Mouse (Mus musculus) T-helper 17 cell (primary cell): ENCODE data around the gene Ptprg.

Source experiments
- in situ Hi-C, 2 experiments: fragments of 300-600 bp; cut with MboI, MseI; formaldehyde crosslinking; loops; 1 replicate in 1 of 2; 2 replicates in 1 of 2; pipeline ENCODE4 v1.15.1; 2025; ENCODE audit warnings: high pct_unique_total_duplicates in 2 of 2

Ptprg gene

DNA sequence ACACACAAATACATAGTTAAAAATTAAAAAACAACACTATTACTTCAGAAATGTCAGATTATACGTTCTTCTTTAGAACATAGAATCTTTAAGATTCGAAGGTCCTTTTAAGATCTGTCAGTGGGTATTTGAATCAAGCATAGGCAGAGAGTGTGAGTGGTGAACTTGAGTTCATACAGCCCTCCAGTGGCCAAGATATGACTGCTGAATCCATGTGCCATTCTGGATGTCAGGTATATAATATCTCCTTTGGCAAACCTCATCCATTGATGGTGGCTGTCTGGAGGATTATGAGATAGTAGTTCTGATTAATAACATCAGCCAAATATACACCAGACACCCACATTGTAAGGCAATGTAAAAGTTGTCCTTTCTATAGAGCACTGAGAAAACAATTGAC lies 266.0 kb downstream of the Ptprg start:
- in situ Hi-C loops: no loop called here

DNA sequence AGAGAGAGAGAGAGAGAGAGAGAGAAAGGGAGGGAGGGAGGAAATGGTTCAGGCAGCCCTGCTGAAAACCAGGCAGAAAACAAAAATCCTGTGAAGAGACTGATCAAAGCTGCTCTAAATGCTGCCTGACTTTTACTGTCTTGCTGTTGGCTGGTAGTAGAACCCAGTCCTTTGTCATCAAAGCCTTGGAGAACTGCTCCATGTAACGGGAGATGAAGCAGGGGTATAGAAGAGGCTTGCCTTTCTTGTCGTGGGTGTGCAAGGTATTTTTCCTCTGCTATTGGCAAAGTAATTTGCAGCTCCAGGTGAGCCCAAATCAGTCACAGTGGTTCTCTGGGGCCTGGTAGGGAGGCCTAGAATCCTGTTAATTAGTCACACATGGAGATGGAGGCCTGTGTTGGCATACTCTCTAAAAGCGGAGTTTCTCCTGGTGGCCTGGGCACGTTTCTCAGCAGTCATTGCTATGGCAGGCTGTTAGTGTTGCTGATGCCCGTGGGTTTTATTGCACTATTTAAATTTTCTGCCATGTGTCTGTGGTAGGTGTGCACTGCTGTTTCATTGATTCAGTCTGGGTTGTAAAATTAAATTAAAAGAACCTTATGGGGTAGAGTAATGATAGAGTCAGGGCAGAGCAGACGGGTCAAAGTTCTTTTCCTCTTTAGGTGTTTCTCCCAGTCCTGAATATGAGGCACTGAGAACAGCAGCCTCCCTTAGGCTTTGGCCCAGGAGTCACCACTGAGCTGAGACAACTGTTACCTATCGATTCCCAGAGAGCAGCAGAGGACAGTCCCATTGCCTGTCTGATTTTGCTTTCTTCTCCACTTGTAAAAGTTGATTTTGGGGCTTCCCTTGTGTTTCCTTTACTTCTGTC lies 269.7 kb downstream of the Ptprg start:
- in situ Hi-C loops: no loop called here

DNA sequence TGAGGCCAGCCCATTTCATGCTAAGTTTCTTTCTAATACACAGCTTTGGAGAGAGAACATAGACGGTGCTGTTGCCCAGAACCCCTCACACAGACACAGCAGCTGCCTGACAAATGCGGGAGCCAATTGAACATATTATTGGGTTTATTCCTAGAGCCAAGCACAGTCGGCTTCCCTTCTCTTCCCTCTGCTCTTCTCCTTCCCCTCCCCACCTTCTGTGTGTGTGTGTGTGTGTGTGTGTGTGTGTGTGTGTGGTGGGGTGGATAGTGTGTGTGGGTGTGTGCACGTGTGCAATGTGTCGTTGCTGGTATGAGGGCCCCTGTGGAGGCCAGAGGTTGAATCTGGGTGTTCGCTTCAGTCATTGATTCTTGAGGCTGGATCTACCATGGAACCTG lies 270.4 kb downstream of the Ptprg start:
- in situ Hi-C loops: no loop called here

DNA sequence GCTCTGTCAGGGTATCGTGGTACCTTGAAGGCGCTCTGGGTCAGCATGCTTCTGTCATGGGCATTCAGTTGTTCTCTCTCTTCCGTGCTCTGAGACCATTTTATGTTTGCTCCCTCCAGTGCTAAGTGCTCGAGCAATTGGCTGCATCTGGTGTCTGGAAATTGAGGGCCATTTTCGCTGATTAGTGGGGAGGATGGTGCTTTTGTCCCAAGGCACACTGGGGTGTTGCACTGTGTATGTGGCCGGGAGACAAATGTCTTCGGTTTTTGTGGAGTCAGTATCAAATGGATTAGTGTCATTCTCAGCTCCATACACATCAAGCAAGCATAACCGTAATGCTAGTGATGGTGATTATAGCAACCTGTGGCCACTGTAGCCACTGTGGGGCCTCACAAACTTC lies 271.6 kb downstream of the Ptprg start:
- in situ Hi-C loops: no loop called here

DNA sequence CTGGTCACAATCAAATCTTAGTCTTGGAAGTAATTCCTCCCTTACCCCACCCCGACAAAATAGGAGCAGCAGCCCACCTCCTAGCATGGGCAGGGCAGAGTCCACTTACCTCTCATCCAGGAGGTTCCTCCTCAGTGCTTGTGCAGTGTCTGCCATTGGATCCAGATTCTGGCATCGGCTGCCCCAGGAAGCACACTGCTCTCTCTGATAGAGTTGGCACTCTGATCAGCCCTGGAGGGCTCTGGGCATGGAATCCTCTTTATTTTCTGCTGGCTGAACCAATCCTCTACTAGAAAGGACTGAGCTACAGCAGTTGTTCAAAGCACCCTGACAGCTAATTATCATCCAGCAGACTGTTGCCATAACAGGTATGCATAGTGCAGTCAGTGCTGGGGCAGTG lies 272.2 kb downstream of the Ptprg start:
- in situ Hi-C loops: no loop called here

DNA sequence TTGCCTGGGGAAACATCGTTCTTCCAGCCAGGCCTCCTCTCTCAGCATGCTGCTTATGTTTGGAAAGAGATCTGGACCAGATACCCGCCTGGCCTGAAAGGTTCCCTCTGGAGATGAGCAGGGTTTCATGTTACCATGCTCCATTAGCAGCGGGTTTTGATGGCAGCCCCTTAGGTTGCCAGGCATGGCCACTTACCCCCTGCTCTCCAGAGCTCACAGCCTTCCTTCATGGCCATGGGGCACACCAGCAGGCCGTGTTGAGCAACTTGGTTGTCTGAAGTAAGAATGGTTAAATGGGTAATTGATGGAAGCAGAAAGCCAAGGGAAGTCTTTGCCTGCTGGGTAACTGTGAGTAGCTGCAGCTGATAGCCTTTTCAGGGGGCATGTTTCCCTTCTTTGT lies 274.8 kb downstream of the Ptprg start:
- in situ Hi-C loops: no loop called here

DNA sequence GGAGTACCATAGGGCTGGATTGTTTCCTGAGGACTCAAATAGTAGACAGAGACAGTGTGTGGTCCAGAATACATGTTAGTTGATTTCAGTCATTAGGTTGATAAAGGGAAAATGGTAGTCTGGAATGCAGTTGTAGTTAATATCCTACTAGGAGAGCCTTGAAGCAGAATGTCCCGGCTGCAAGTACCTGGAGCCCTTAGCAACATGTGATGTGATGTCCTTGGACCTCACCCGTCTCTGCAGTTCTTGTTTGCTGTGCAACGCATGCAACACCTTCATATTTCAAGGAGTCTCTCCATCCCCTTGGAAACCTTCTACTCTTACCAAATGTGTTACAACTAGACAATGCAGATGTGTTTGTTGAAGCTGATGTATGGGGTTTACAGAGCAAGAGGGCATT lies 280.3 kb downstream of the Ptprg start:
- in situ Hi-C loops: no loop called here

DNA sequence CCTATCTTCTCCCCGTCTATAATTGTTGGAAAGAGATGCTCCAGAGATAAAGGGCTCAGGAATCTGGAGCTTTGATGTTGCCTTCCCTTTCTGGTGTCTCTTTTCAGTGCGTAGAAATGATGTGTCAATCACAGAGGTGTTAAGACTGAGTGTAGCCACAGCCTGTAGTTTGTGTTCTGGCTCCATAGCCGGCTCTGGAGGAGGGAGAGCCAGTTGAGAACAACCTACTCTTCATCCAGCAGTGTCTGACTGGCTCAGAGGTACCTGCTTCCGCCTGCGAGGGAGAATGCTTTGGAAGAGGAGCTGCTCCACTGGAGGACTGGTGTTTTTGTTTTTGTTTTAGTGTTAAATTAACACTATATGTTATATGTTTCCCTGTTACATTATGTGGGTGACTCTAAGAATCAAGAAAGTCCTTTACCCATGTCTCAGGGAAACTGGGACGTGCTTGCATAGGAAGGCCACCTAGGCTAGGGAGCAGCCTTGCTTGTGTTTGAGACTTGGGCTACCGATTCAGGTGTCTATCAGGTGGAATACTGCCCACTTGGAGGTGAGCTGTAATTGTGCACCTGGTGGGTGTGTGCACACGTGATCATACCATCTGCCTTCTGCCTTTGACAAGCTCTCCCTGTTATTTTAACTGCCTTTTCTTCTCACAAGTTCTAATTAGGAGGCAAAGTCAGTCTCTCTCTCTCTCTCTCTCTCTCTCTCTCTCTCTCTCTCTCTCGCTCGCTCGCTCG lies 282.5 kb downstream of the Ptprg start:
- in situ Hi-C loops: no loop called here

DNA sequence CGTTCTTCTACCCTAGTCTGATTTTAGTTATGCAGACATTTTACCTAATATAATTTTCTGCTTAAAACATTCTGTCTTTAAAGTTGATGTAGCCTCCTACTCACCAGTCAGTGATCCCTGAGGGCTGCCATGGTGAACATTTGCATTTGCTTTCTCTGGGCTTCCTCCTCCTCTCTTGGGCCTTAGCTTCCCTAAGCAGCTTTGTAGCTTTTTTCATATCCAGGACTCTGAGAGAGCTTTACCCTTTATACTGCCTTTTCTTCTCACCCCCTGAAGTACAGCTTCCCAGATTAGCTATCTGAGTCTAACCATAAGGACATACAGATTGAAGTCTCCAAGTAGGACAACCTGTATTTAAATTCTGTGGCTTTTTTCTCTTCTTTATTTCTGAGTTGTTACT lies 284.4 kb downstream of the Ptprg start:
- in situ Hi-C loops: no loop called here

DNA sequence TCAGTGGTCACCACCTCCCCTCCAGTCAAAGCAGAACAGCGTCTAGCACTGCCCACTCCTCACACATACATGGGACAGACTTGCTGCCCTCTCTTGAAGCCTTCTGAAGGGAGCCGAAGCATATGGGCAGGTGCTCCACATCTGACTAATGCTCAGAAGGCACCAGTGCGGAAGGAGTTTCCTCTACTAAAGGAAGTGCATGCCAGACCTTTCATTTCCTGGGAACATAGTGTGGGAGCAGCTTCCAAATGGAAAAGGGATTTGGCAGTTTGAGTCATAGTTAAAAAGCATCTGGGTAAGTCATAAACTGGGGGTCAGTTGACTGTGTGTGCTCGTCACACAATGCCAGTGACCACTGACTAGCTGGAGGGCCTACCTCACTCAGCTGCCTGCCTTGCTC lies 288.3 kb downstream of the Ptprg start:
- in situ Hi-C loops: no loop called here

DNA sequence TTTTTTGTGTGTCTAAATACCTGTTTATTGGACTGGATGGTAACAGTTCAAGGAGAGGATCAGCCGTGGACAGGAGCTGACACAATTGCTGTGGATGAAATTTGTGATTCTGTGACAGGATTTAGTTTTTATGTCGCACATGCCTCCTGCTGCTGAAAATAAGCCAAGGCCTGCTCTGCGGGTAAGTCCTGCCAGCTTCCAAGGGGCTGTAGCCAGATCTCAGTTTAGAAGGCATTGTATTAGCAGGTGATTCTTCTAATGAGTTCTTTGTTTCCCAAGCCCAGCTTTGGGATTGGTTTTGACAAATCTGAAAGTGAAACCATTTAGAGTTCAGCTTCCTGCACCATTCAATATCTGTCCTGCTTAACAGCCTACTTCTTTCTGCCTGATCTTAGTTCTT lies 299.6 kb downstream of the Ptprg start:
- in situ Hi-C loops: no loop called here

DNA sequence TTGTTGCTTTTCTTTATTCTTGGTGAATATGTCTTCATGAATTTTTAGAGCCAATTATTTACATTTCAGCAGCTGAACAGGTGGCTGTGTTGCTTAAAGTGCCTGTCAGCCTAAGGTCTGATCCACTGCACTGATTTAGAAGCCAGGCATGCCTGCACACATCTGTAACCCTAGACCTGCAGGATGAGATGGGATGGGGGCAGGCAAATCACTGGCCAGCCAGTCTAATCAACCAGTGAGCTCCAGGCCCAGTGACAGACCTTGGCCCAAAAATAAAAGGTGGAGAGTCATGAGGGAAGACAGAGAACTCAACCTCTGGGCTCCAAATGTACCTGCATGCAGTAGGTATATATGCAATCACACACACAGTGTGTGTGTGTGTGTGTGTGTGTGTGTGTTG lies 302.2 kb downstream of the Ptprg start:
- in situ Hi-C loops: no loop called here

DNA sequence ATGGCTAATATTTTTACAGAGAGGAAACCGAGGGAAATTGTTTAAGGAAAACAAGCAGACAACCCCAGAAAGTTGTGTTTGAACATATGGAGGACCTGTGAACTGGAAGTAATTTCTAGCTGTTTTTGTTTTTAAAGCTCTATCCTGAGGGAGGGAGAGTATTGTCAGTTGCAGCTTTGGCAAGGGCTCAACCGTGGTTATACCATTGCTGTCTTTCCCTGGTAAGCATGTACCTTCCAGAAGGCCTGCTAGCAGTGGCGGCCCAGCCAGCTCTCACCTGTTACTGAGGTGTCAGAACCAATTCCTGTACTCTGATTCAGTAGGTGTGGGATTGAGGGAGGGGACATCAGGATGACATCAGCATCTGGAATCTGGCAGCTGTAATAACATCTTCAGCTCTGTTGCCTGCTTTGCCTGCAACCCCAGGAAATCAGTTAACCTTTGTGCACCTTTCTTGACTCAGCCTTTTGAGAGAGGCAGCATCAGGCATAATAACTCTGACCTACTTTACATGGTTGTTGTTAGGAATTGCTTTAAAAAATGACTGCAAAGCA lies 304.7 kb downstream of the Ptprg start:
- in situ Hi-C loops: no loop called here

DNA sequence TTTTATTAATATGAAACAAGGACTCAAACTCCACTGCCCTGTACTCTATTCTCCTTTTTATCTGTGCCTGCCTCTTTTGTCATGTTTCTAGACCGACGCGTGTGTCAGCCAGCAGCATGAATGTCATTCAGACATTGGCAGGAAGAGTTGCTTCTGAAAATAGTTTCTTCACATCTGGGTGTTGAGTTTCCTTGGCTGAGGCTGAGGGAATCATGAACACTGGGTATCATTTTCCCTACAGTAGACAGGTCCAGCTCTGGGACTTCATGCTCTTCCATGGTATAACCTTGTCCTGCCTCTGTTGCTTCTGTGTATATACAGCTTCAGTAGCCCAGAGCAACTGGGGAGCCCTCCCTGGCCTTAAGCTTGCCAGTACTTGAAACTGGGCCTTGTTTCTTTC lies 310.0 kb downstream of the Ptprg start:
- in situ Hi-C loops: no loop called here

DNA sequence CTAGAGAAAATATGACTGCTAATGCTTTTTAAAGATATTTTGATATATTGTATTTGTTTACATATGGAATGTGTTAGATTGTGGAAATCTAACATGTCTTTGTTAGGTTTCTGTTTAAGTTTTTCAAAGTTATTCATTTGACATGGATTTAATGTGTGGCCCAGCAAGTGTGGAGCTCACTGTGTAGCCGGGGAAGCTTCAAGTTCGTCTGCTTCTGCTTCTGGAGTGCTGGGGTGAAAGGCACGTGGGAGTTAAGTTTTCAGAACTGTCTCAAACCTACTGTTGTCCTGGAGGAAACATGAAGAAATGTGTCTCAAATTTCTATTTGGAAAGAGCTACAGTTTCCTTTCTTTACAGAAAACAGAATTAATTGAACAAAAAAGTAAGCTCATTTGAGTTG lies 311.5 kb downstream of the Ptprg start:
- in situ Hi-C loops: no loop called here

DNA sequence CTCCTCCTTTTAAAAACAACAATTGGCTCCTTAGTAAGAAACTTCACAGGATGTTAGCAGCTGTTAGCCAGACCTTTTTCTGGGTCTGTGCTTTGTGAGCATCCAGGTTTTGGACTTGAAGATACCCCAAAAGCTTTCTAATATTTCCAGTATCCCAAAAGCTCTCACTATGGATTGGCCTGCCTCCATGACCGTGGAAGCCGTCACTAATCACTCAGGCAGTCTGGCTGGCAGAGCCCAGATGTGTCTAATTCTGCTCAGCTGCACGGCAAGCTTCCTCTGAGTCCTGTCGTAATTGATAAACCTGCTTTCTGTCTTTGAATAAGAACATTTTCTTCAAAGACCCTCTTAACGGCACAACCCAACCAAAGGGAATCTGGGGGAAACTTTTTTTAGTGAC lies 312.0 kb downstream of the Ptprg start:
- in situ Hi-C loops: no loop called here

DNA sequence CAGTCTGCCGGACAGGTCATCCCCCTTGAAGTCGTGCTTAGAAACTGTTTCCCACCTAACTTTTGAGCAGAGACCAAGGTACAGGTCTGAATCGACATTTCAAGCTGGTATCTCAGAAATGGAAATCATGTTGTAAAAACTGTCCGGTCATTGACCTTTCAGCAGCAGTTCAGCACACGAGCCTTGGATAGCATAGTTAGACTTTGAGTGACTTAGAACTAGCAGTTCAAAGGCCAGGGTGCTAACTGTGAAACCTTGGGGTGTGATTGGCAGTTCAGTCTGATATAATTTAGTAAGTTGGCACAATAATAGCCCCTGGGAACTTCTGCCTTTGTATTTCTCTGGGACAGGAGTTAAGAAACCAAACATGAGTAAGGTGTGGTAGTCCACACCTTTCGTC lies 312.5 kb downstream of the Ptprg start:
- in situ Hi-C loops: no loop called here

DNA sequence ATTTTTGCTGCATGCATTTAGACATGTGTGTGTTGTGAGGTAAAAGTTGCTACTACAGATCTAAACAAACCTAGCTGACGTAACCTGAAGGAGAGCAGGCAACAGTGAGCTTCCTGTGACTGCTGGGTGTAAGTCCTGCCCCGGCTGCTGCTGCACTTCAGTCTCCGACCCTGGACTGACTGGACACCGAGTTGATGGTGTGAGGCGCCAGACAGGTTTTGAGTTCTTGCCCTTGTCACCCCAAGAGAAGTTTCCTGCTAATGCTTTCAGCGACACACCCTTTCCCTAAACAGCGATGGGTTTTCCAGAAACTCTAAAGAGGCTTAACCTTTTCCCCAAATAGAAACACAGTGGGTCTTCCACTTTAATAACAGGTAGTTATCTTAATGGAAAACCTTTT lies 313.1 kb downstream of the Ptprg start:
- in situ Hi-C loops: no loop called here

DNA sequence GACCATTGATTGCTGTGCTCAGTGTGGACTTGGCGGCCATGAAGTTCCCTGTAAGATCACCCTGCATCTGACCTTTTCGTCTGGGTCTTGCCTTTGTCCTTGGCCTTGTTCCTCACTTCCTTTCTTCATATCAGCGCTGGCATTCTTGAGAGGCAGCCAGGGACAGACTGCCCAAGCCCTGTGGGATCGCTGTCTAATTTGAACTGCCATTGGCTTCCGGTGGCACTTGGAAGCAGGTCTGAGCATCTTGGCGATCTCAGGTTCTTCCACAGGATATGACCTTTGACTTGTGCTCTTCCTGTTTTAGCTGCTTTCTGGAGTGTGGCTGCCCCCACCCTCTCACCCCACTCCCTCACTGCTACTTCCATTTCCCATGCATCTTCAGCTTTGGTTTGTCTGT lies 315.3 kb downstream of the Ptprg start:
- in situ Hi-C loops: no loop called here

DNA sequence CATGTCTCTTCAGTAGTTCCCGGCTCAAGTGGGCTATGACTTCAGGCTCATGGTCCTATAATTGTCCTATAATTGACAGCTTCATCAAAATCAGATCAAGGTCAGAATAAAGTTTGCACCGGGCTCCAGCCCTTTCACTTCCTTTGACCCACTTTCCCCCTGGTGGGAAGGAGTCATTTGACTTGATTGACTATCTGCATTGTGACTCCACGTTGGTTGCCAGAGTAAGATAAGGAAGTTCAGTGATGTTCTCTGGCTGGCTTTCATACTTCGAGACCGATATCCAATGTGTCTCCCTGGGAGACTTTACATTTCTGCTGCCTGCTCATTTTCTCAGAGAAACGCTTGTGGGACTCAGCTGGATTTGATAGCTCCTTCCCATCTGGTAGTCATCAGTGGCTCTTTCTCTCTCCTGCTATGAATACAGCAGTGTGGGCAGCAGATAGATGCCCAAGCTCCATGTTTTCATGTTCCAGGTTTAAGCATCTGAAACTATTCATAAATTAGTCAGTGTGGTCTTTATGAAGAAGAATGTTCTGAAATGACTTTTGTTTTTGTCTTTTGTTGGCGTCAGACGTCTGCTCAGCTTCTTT lies 318.5 kb downstream of the Ptprg start:
- in situ Hi-C loops: no loop called here

DNA sequence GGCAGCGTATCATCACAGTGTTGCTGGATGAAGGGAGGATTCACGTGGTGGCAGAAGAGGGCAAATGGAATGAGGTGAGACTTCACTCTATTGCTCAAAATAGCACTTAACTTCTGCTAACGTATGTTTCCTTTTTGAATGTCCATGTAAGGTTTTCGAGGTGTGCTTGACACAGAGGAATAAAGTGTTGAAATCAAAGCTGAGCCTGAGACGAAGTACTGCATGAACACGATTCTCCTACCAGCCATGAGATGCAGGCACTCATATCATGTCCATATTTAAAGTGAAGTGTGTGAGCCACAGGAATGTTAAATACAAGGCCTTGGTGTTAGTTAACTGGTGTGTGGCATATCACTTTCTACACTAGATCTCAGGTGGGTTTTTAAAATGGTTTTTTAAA lies 320.9 kb downstream of the Ptprg start:
- in situ Hi-C loops: no loop called here
